Mouse (Mus musculus) myocyte (in vitro differentiated cells): ENCODE measurements around the gene Hoxb3.

Source experiments
- CEBPB ChIP-seq: IDR thresholded peaks from 2 replicates; pipeline ENCODE4 v1.6.1; 2011; ENCODE audit warnings: mild to moderate bottlenecking, moderate library complexity; ENCODE audit not compliant: poor library complexity, insufficient read depth, severe bottlenecking
- E2F4 ChIP-seq: IDR thresholded peaks from one replicate; pipeline ENCODE4 v1.6.1; 2011; ENCODE audit warnings: mild to moderate bottlenecking, control low read depth, moderate library complexity; ENCODE audit not compliant: insufficient read depth
- MYOG ChIP-seq, 3 experiments: IDR thresholded peaks; one replicate each; pipeline ENCODE4 v1.6.1; 2011; ENCODE audit warnings: control low read depth in 2 of 3, low read depth in 2 of 3, mild to moderate bottlenecking in 2 of 3; ENCODE audit not compliant: insufficient read length in 2 of 3, control insufficient read depth in 1 of 3, insufficient read depth in 1 of 3
- POLR2A ChIP-seq: IDR thresholded peaks from one replicate; pipeline ENCODE4 v1.6.1; 2011; ENCODE audit warnings: low read depth, mild to moderate bottlenecking, control low read depth, moderate library complexity; ENCODE audit not compliant: insufficient read length
- REST ChIP-seq: IDR thresholded peaks from one replicate; pipeline ENCODE4 v1.6.1; 2011; ENCODE audit warnings: mild to moderate bottlenecking, control low read depth, moderate library complexity; ENCODE audit not compliant: insufficient read depth, insufficient read length
- TCF12 ChIP-seq: IDR thresholded peaks from one replicate; pipeline ENCODE4 v1.6.1; 2011; ENCODE audit warnings: mild to moderate bottlenecking, control low read depth; ENCODE audit not compliant: poor library complexity, insufficient read depth, severe bottlenecking
- USF1 ChIP-seq: IDR thresholded peaks from one replicate; pipeline ENCODE4 v1.6.1; 2011; ENCODE audit warnings: low read depth, mild to moderate bottlenecking, control low read depth, moderate library complexity

GRCm38 (mm10) chr11:96349491-96350340 is 26.6 kb downstream of the Hoxb3 start:
- TF ChIP-seq POLR2A (no peak), REST (no peak), E2F4 (no peak), CEBPB (no peak), USF1 (no peak), TCF12 (no peak), MYOG (IDR thresholded peaks at IDR 0.05; ENCODE audit: control insufficient read depth in 1 of 3, insufficient read depth in 1 of 3, insufficient read length in 2 of 3, low read depth in 2 of 3) (no peak)
